Mouse (Mus musculus) lung, postnatal 14 days (tissue): ENCODE measurements at regions not wholly inside any gene's neighbourhood (a gene's known extent, or its start where the extent isn't known, plus 50 kb on each side); places are given as distances from the start of the nearest gene placed in this dataset.
"Not testable (repeated sequence)": the region's sequence is repeated elsewhere in the genome, so short reads cannot be mapped to it uniquely, and the experiment has no call there.

ENCODE experiments used
- DNase-seq: peaks from one replicate; pipeline ENCODE4 v3.0.0; 2021

GRCm38 (mm10) chr17:16951092-16952016 is 112.6 kb upstream of the Zfp960 start:
- peak; percentile 88 for DNase-seq

GRCm38 (mm10) chr17:16952146-16952545 is 111.8 kb upstream of the Zfp960 start:
- not testable (repeated sequence) for DNase-seq

- DNase-seq = not testable (repeated sequence)
Measured at GRCm38 (mm10) chr17:16997241-16997640, 66.7 kb upstream of the Zfp960 start.

GRCm38 (mm10) chr17:17004632-17005265 is 59.2 kb upstream of the Zfp960 start:
- DNase-seq = peak; percentile 83

GRCm38 (mm10) chr17:17005267-17005666 is 58.6 kb upstream of the Zfp960 start:
- DNase-seq = not testable (repeated sequence)
